Mouse (Mus musculus) erythroblast, embryonic 14.5 days (primary cell): Measurements from ENCODE around the gene Nek1. TPM values are rescaled to one million over a fixed set of nuclear protein-coding genes. Genes with fewer than 3 reads are reported as not detected.

Experiments used
- H3K27me3 ChIP-seq: 2 replicates; pipeline ENCODE4 v1.6.1; 2012; ENCODE audit warnings: inconsistent platforms; ENCODE audit not compliant: control insufficient read depth
- H3K36me3 ChIP-seq: 2 replicates; pipeline ENCODE4 v1.6.1; 2012; ENCODE audit warnings: mild to moderate bottlenecking, inconsistent platforms; ENCODE audit not compliant: control insufficient read depth
- H3K4me1 ChIP-seq: 2 replicates; pipeline ENCODE4 v1.6.1; 2012; ENCODE audit warnings: inconsistent platforms; ENCODE audit not compliant: control insufficient read depth
- H3K4me3 ChIP-seq: replicated peaks from 2 replicates; pipeline ENCODE3; 2012; ENCODE audit warnings: moderate library complexity, mild to moderate bottlenecking, inconsistent platforms
- H3K9me3 ChIP-seq: 2 replicates; pipeline ENCODE4 v1.6.1; 2012; ENCODE audit warnings: low read length, inconsistent platforms, mixed read lengths; ENCODE audit not compliant: control insufficient read depth
- GATA1 ChIP-seq: IDR thresholded peaks from 2 replicates; pipeline ENCODE4 v1.6.1; 2012; ENCODE audit warnings: low read length, inconsistent platforms, mixed read lengths
- TAL1 ChIP-seq: IDR thresholded peaks from 3 replicates; pipeline ENCODE4 v1.6.1; 2012; ENCODE audit warnings: low read length, inconsistent platforms, mixed read lengths
- polyA plus RNA-seq: library from polyadenylated mRNA; stranded (reverse); fragments of >175 nt; gene quantifications from 2 replicates; pipeline ENCODE4 v1.2.3, GENCODE M21; 2012

Gene Nek1
- polyA plus RNA-seq, 1 experiment: 0.06 TPM

GRCm38 (mm10) chr8:61161461-61162185, 168.6 kb downstream of the Nek1 start:
- no peaks in the 10 kb centered on the region for H3K27me3 ChIP-seq
- TF ChIP-seq TAL1: no peak
- no peak for TF ChIP-seq GATA1
- no peaks in the 10 kb centered on the region for H3K9me3 ChIP-seq
- H3K36me3 ChIP-seq: no peaks in the 10 kb centered on the region
- H3K4me3 ChIP-seq: no peak overlapping the region
- H3K4me1 ChIP-seq: no peaks in the 10 kb centered on the region

- H3K27me3 ChIP-seq: no peaks in the 10 kb centered on the region
- TF ChIP-seq GATA1 (no peak), TAL1 (no peak)
- H3K4me3 ChIP-seq: no peak overlapping the region
Measured at GRCm38 (mm10) chr8:61162186-61162566, 169.2 kb downstream of the Nek1 start.

GRCm38 (mm10) chr8:61171546-61171945, 178.6 kb downstream of the Nek1 start:
- Histone ChIP-seq H3K27me3 (no peaks in the 10 kb centered on the region), H3K4me3 (no peak overlapping the region), H3K4me1 (no peaks in the 10 kb centered on the region), H3K36me3 (no peaks in the 10 kb centered on the region), H3K9me3 (no peaks in the 10 kb centered on the region)
- TF ChIP-seq GATA1: no peak
- no peak for TF ChIP-seq TAL1

More at GRCm38 (mm10) chr8:61162186-61162566, 169.2 kb downstream of the Nek1 start:
- no peaks in the 10 kb centered on the region for H3K9me3 ChIP-seq
- no peaks in the 10 kb centered on the region for H3K4me1 ChIP-seq
- no peaks in the 10 kb centered on the region for H3K36me3 ChIP-seq

GRCm38 (mm10) chr8:61173921-61174492, 181.0 kb downstream of the Nek1 start:
- H3K27me3 ChIP-seq: no peaks in the 10 kb centered on the region
- H3K9me3 ChIP-seq: no peaks in the 10 kb centered on the region
- no peaks in the 10 kb centered on the region for H3K4me1 ChIP-seq
- no peaks in the 10 kb centered on the region for H3K36me3 ChIP-seq
- no peak overlapping the region for H3K4me3 ChIP-seq
- TF ChIP-seq GATA1: no peak
- TF ChIP-seq TAL1: no peak

GRCm38 (mm10) chr8:61175876-61176275, 182.9 kb downstream of the Nek1 start:
- Histone ChIP-seq H3K9me3 (no peaks in the 10 kb centered on the region), H3K4me1 (no peaks in the 10 kb centered on the region), H3K4me3 (no peak overlapping the region), H3K36me3 (no peaks in the 10 kb centered on the region), H3K27me3 (no peaks in the 10 kb centered on the region)
- no peak for TF ChIP-seq TAL1
- no peak for TF ChIP-seq GATA1

GRCm38 (mm10) chr8:61177680-61178593, 184.9 kb downstream of the Nek1 start:
- Histone ChIP-seq H3K9me3 (no peaks in the 10 kb centered on the region), H3K4me1 (no peaks in the 10 kb centered on the region), H3K36me3 (no peaks in the 10 kb centered on the region), H3K27me3 (no peaks in the 10 kb centered on the region), H3K4me3 (no peak overlapping the region)
- TF ChIP-seq TAL1: no peak
- no peak for TF ChIP-seq GATA1

- Histone ChIP-seq H3K4me3 (no peak overlapping the region), H3K36me3 (no peaks in the 10 kb centered on the region)
Measured at GRCm38 (mm10) chr8:61178594-61179140, 185.7 kb downstream of the Nek1 start.

More at GRCm38 (mm10) chr8:61178594-61179140, 185.7 kb downstream of the Nek1 start:
- Histone ChIP-seq H3K9me3 (no peaks in the 10 kb centered on the region), H3K4me1 (no peaks in the 10 kb centered on the region), H3K27me3 (no peaks in the 10 kb centered on the region)
- TF ChIP-seq TAL1: no peak
- no peak for TF ChIP-seq GATA1

Other genes starting within 250 kb of the Nek1 start
- 0.84 and 1.7 TPM in 2 replicates for gene Hpf1, start 102.8 kb upstream of the Nek1 start, polyA plus RNA-seq
- gene Clcn3, start 9.9 kb upstream of the Nek1 start, polyA plus RNA-seq: 3.7 and 4.2 TPM in 2 replicates
- gene Sh3rf1, start 230.7 kb downstream of the Nek1 start, polyA plus RNA-seq: 0.01 and 0.02 TPM in 2 replicates